Mouse (Mus musculus): ENCODE measurements around the gene Eif4h. TPM values are rescaled to one million over a fixed set of nuclear protein-coding genes. Genes with fewer than 3 reads are reported as not detected.
A peak's percentile ranks its signal among the peaks of the same experiment; 100 is the strongest.

Gene Eif4h
- total RNA-seq, 4 experiments from 2014 or later = 241 to 258 (median 257) TPM

DNA sequence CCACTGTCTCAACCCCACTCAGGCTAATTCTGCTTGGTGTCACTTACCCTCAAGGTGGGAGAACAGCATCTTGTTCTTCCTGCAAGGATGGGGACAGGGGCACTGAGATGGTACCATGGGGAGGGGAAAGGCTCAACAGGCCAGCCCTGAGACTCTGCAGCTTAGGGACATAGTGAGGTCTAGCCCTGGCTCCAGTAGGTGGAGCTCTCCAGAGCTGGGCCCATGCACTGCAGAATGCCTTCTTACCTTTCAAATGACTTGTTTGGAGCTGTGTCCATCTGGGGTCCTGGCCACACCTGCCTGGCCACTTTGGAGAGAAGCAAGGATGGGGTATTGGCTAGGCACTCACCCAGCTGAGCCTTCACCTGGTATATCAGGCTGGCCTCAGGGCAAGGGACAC lies 33.0 kb downstream of the Eif4h start:
- no peak for DNase-seq

DNA sequence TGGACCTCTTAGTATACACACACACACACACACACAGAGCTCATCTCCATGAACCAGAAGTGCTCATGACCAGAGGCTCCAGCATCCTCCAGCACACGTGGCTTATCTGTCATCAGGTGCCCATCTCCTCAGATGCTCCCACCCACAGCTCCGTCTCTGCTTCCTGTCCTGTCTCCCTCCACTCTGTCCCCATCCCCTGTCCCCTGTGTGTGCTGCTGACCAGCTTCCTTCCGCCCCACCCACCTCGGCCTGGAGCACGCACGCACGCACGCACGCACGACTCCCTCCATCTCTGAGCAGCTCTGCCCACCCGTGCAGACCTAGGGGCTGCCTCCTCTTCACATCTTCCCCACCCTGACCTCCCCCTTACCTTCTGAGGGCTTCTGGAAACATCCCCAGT lies 34.9 kb downstream of the Eif4h start:
- DNase-seq = no peak

DNA sequence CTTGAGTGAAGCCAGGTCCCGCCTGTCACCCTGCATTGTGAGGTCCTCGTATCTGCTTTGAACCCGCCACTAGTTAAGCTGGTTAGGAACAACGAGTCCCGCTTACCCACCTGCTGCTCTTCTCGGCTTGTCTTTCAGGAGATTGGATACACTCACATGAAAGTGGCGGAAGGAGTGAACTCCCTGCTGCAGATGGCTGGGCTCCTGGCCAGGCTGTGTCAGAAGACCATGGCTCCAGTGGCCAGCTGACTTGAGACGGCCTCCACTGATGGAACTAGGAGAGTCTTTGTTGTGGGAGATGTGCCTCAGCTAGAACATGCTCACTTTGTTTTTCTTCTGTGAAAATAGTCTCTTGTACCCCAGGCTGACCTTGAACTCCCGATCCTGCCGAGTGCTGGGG lies 41.6 kb downstream of the Eif4h start:
- DNase-seq = no peak

DNA sequence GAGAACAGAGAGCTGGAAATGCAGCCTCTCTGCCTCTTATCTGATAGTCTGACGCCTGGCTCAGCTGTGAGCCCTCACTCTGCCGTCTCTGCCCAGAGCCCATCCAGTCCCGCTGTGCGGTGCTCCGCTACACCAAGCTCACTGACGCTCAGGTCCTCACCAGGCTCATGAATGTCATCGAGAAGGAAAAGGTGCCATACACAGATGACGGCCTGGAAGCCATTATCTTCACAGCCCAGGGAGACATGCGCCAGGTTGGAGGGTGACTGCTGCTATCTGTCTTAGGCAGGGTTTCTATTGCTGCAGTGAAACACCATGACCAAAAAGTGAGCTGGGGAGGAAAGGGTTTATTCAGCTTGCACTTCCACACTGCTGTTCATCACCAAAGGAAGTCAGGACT lies 46.2 kb downstream of the Eif4h start:
- DNase-seq = no peak

- no peak for DNase-seq
Observed at GRCm38 (mm10) chr5:134592026-134592581, 47.2 kb downstream of the Eif4h start.

- DNase-seq = no peak
Observed at GRCm38 (mm10) chr5:134589900-134590299, 49.4 kb downstream of the Eif4h start.

- DNase-seq = no peak
Observed at GRCm38 (mm10) chr5:134584798-134585197, 54.5 kb downstream of the Eif4h start.

- no peak for DNase-seq
Observed at GRCm38 (mm10) chr5:134583884-134584213, 55.4 kb downstream of the Eif4h start.

- DNase-seq = no peak
Observed at GRCm38 (mm10) chr5:134583006-134583883, 56.0 kb downstream of the Eif4h start.

GRCm38 (mm10) chr5:134582221-134582907 lies 56.9 kb downstream of the Eif4h start:
- peak; percentile 93 for DNase-seq

DNA sequence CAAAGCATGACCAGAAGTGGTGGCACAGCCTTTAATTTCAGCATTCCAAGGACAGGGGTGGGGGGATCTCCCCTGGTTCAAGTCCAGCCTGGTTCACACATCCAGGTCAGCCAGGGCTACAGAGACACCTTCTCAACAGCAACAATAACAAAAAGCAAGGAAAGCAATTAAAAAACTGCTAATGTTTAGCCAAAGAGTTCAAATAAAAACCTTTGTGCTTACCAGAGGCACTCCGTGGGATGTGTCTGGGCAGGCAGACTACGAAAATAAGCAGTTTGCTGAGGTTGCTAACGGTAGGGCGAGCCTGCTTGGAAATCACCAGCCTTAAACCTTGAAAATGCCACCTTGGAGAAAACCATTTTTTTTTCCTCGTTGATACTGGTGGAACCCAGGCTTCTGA lies 58.1 kb downstream of the Eif4h start, which contains the start of gene Rfc2:
TSS of gene Rfc2 (plus strand) at position 221 of the 400 bp plus-strand sequence.
- no peak for DNase-seq

- DNase-seq = no peak
Observed at GRCm38 (mm10) chr5:134579135-134579534, 60.2 kb downstream of the Eif4h start.

DNA sequence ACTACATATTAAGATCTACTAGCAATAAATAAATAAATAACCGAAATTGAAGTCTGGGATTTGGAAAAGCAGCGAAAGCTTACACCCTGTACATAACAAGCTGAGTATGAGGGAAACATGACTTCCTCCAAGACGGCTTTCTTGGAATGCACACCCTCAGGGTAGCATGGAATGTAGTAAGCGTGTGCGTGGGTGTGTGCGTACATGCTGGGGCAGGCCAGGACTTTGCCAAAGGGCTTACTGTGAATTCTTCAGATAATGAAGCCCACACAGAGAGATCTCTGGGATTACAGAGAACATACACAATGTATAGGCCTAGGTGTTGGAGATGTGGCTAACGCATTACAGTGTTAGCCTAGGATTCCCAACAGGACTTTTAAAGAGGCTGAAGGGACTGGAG lies 61.8 kb downstream of the Eif4h start:
- no peak for DNase-seq

DNA sequence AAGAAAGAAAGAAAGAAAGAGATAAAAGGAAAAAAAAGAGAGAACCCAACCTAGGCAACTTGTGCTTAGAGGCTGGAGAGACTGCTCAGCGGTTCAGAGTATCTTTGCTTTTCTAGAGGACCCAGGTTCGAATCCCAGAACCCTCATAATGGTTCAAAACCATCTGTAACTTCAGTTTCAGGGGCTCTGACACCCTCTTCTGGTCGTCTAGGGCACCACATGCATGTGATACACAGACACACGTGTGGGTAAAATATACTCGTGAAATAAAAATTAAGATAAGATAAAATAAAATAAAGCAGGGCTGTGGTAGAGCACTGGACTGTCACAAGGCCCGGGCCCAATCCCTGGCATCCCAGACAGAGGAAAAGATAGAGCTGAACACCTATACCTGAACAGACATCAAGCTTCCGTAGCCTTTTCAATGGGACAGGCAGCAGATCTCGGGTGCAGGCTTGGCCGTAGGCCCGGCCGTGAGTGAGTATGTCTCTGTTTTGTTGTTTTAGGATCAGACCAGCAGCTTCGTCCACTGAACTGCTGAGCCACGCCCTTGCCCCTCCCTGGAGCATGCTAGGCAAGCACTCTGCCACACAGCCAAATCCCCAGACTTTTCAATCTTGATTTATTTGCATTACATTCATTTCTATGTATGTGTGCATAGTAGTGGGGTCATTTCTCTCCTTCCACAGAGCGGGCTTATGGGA lies 62.6 kb downstream of the Eif4h start:
- DNase-seq = no peak

- DNase-seq = no peak
Observed at GRCm38 (mm10) chr5:134575833-134576232, 63.5 kb downstream of the Eif4h start.

DNA sequence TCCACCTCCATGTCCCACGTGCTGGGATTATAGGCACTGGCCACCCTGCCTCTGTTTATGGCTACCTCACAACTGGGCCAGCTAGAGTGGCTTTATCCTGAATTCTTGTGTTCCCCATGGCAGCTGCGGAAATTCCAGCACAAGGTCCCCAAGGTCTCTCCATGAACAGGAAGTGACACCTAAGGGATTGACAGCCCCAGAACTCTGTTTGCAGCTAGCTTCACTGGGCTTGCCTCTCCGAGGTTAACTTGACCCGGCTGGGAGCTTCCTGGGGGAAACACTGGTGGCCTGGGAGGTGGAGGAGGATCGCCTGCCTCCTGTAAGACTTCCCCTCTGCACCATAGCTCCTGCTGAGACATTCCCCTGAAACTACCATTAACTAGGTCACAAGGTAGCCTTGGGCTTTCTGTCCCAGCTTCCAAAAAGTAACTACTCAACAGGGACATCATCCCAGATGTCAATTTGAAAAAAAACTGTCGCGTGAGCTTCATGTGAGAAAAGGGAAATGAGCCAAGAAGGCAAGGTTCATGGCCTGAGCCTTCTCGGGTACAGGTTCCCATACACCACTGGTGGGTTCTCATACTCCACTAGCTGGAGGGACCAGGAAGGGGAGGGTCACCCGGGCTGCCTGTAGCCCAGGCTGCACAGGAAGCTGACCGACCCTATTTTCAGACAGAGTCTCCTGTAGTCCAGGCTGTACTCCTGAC lies 66.6 kb downstream of the Eif4h start:
- DNase-seq = no peak

DNA sequence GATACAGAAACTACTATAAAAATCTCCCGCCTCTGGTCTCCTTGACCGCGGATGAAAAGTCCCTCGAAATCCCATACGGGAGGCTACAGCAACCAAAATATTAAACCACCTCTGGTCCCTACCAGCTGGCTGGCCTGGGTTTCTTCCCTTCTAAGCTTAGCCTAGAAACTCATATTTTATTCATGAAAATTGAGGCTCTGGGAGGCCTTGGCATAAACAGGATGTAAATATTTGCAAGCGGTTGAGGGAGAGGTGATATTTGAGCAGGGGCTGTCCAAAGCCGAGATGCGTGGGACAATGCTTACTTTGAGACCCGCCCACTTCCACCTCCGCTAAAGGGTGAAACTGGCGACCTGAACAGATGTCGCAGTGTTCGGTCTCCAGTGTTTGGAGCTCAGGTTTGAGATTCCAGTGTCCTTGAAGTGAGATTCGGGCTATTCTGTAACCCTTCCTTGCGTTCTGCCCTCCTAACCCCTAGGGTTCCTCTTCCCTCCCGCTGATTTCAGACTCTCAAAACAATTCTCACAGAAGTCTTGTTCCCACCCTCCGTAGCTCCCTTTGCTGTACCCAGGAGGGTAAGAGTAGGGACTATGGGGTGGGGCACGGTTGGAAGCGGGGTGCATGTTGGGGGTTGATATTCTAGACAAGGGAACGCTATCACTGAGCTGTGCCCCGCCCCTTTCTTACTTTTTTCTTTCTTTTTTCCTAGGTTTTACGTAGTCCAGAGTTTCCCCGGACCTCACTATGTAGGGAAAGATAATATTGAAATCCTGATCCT lies 67.4 kb downstream of the Eif4h start:
- peak; percentile 42 for DNase-seq

Measured in adrenal gland, adult 8-10 months (tissue).